8 mouse cellular contexts compared by ENCODE assay signal in genomic region chr4:21727615-21728165, GRCm38 (mm10). TPM values are rescaled to one million over a fixed set of nuclear protein-coding genes. Genes with fewer than 3 reads are reported as not detected.
DNase-seq lines count a peak whose midpoint lies in the region; ATAC-seq lines count a peak whose summit lies in the region.

TSS of gene Ccnc (plus strand) at chr4:21727701.

- peaks cover 11% of the 10 kb centered on the region for H3K4me1 ChIP-seq in hindbrain, embryonic 16.5 days (ENCODE audit: control insufficient read depth, insufficient read depth, low read depth, low read length)

- peak within 1 kb of the TSS; percentile 74 for H3K4me3 ChIP-seq in hindbrain, embryonic 16.5 days (ENCODE audit: low read length)
- peak within 1 kb of the TSS; percentile 87 for H3K4me3 ChIP-seq in macrophage (ENCODE audit: inconsistent target)

- no peaks in the 10 kb centered on the region for H3K9me3 ChIP-seq in hindbrain, embryonic 16.5 days (ENCODE audit: control insufficient read depth, low read length)

- peak within 1 kb of the TSS; percentile 82 for H3K27ac ChIP-seq in hindbrain, embryonic 16.5 days (ENCODE audit: low read depth, low read length)
- peak within 1 kb of the TSS; percentile 48 for H3K27ac ChIP-seq in macrophage

- peak; percentile 85 for DNase-seq in WW6 (ENCODE audit: low read depth, low spot score)
- peak; percentile 75 to 89 for DNase-seq in cerebellum, postnatal 4 days (ENCODE audit: low spot score in 2 of 2)
- peak; percentile 94 for DNase-seq in gastrocnemius, adult 18-20 months (ENCODE audit: low spot score)
- DNase-seq in left cerebral cortex, adult 18-20 months (ENCODE audit: low spot score in 2 of 2): peak; percentile 92 to 94
- DNase-seq in right cerebral cortex, adult 18-20 months: peak; percentile 93
- peak; percentile 62 for DNase-seq in urinary bladder, postnatal 10 days (ENCODE audit: low spot score)

- H3K9ac ChIP-seq in hindbrain, embryonic 16.5 days (ENCODE audit: low read depth, low read length): peak within 1 kb of the TSS; percentile 85

- no peaks in the 10 kb centered on the region for H3K27me3 ChIP-seq in hindbrain, embryonic 16.5 days (replicated peaks; ENCODE audit: control insufficient read depth, insufficient read depth, low read length)

- ATAC-seq in hindbrain, embryonic 16.5 days: peak; percentile 99

- WGBS in hindbrain, embryonic 16.5 days: under 1% methylated on average over 37 of the region's 37 CpGs
- 2% methylated on average over 37 of the region's 37 CpGs for WGBS in macrophage (ENCODE audit: missing documents)

- H3K36me3 ChIP-seq in hindbrain, embryonic 16.5 days (ENCODE audit: control insufficient read depth, insufficient read depth, low read length): no peaks in the 10 kb centered on the region
- peaks cover under 1% of the 10 kb centered on the region; the same call in 1 of the 2 replicates for H3K36me3 ChIP-seq in macrophage (ENCODE audit: inconsistent target)

- peak within 1 kb of the TSS; percentile 69 for H3K4me2 ChIP-seq in hindbrain, embryonic 16.5 days (ENCODE audit: low read length)

- H3K79me2 ChIP-seq in macrophage (ENCODE audit: inconsistent target): peaks cover 31% of the 10 kb centered on the region

RNA-seq across cellular contexts. Expression of gene Ccnc, which starts in this region (rescaled TPM):
- total RNA-seq in gastrocnemius, adult 18-20 months (2021): 10 to 100 TPM in 1 of 2 experiments, 1 to 10 TPM in 1; 8.5 to 10.7 TPM
- polyA plus RNA-seq in hindbrain, embryonic 16.5 days (2015; fragmentation: Nextera tagmentation; extraction: Ambion mirVana): 68.7 and 72.4 TPM in 2 replicates
- total RNA-seq in left cerebral cortex, adult 18-20 months (2021): 10 to 100 TPM; 35.1 to 36.3 TPM
- 10 to 100 TPM in 24 of 26 experiments, 1 to 10 TPM in 2; 8.7 to 55.0 (median 33.5) TPM for total RNA-seq in macrophage (2018; cell fraction: chromatin; rRNA removed)
- total RNA-seq in macrophage (2018; cell fraction: cytosol; rRNA removed): 10 to 100 TPM; 15.9 to 22.8 (median 19.6) TPM
- 10 to 100 TPM in 23 of 26 experiments, 1 to 10 TPM in 3; 7.7 to 47.5 (median 30.6) TPM for total RNA-seq in macrophage (2018; cell fraction: nucleus; rRNA removed)
- polyA plus RNA-seq in macrophage (2018): 17.4 to 23.4 TPM (median 18.3 TPM) in 3 replicates

Comparison
In these comparisons a context has a peak if more than half of its experiments do, and no peak if none do; other contexts are left out.
1. Peak in every context shown above with its lines: DNase-seq, ATAC-seq, H3K4me3 ChIP-seq and H3K27ac ChIP-seq.